Mouse (Mus musculus) yolk sac, embryonic 10.5 days (tissue): ENCODE data around the gene Acadvl.
"Not testable (repeated sequence)": the region's sequence is repeated elsewhere in the genome, so short reads cannot be mapped to it uniquely, and the experiment has no call there.

Experiments used
- DNase-seq: peaks from one replicate; pipeline ENCODE4 v3.0.0-alpha.2; 2017; ENCODE audit warnings: low spot score

Gene Acadvl

GRCm38 (mm10) chr11:70027397-70027796, 12.2 kb upstream of the Acadvl start:
- no peak for DNase-seq

GRCm38 (mm10) chr11:70026689-70027088, 11.5 kb upstream of the Acadvl start:
- DNase-seq, result peak; percentile 60

- no peak for DNase-seq
Measured at GRCm38 (mm10) chr11:70024151-70024514, 8.9 kb upstream of the Acadvl start.

- DNase-seq, result no peak
Measured at GRCm38 (mm10) chr11:70023481-70024150, 8.4 kb upstream of the Acadvl start.

DNA sequence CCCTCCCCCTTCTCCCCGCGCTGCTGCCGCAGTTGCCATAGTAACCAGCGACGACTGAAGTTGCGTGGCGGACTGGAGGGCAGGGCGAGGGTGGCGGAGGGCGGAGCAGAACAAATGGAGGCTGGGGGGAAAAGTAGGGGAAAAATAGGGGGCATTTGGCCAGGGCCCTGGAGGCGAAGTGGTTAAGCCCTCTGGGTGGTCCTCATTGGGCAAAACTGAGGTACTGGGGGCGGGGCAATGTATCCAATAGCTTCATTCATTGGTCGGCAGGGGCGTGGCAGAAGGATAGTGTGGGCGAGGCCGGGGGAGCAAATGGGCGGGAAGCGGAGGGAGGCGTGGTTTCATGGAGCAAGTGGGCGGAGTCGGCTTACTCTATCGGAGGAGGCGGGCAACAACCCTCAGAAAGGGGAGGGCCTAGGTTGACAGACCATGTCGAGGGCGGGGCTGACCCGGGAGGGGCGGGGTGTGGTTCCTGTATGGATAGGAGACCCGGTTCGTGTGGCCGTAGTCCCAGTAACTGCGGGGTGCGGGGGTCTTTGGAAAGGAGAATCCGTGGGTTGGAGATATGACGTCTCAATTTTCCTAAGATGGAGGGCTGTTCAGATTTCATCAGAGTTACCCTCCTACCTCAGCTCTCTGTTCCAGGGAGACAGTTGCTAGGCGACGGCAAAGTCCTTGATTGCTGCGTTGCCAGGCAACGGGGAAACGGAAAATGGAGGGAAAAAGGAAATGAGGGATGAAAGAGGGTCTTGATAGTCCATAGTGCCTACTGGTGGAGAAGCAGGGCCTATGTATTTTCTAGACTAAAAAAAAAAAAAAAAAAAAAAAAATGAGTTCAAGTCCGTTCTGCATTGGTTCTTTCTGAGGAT, 6.3 kb upstream of the Acadvl start:
- peak; percentile 98 for DNase-seq

DNA sequence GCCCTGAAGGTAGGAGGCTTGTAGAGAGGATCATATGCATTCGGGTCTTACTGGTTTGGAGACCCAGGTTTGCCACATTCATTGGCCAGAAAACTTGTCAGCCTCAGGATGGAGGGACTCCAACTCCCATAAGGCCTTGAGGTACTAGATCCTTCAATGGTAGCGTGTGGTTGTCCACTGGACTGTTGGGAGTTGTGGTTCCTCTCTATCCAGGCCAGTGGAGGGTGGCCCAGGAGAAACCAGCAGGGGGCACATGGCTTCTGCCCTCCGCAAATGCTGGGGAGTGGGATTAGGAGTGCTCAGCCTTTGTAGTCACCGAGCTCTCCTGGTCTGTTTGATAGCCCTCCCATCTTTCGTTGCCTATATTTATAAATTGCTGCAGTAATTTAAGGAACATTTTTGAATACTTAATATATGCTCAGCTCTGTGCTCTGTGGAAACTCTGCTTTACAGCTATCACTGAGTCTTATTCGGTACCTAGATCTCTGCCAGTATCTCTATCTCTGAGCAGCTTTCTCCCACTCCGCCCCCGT, 5.6 kb upstream of the Acadvl start:
- peak; percentile 79 for DNase-seq

GRCm38 (mm10) chr11:70020022-70020631, 4.9 kb upstream of the Acadvl start:
- DNase-seq, result no peak

DNA sequence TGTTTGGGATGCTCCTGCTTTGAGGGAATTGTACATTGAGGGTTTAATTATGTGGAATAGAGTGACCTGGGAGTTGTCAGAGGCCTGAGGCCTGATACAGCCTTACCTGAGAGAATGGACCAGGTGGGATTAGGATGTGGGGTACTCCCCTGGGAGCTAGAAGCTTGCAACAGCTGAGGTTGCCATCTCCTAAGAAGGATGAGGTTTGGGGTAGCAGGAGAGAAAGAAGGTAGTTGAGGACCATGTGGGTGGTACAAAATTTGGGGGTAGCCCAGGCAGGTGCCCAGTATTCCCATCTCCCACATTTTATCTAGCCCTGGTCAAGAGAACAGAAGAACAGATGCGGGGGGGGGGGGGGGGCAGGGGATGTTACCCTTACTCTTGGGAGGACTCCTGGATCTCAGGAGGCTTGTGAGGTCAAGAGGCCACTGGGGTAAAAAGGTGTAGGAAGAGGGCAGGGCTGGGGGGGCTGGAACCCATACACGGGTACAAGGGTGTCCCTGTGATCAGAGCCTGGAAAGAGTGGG, 4.3 kb upstream of the Acadvl start:
- DNase-seq, result no peak

DNA sequence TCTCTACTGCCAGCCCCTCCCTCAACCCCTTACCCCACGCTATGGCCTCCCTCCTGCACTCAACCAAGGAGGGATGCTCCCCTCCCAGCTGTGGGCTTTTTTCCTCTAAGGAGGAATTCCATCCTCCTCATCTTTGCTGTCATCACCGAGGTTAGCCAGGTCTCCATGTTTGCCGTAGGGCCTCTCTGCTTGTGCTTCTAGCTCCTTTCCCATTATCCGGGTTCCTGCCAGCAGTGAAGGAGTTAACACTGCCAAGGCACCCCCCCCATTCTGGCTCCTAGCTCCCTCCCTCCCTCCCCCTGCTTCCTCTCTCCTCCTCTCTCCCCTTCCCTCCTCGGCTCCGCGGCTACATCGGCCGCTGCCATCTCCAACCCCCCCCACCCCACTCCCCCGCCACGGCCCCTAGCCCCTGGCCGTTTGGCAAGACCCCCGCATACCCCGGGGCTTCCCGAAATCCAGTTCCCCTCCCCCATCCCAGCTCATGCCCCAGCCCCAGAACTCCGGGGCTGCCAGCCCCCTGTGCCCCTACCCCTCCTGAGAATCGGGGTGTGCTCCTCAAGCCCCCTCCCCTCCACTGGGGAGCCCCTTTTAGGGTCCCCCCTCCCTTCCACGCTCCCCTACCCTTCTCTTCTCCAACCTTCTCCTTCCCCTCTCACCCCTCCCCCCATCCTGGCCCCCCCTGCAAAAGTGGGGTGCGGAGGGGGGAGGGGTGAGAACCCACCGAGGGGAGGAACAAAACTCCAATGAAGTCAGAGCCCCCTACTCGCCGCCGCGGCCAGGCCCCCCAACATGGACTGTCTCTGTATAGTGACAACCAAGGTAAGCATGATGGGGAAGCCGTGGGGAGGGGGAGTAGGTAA, 3.1 kb upstream of the Acadvl start:
- peak; percentile 55 for DNase-seq

DNA sequence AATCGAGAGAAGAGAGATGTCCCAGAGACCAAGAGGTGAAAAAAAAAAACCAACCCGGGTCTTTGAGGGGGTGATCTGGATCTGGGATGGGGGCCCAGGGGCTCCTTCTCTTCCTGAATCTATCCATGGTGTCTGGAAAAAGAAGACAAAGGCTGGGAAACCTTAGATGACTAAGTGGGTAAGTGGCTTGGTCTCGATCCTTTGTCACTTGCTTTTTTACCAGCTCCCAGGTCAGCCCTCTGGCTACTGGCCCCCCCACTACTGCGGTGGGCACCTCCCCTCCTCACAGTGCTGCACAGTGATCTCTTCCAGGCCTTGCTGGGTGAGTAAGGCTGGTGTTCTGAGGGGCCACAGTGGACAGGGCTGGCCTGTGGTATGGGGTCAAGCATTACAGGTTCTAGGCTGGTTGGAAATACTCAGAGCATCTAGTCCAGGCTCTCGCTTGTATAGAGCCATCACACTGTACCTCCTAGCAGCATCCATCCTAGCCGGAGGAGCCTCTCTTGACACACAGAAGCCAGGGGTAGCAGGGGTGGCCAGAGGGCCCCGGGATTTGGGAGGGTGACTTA, 2.1 kb upstream of the Acadvl start:
- DNase-seq, result no peak

- DNase-seq, result no peak
Measured at GRCm38 (mm10) chr11:70016669-70017068, 1.5 kb upstream of the Acadvl start, which contains the start of gene Dlg4. Gene Dlg4, plus strand, starts transcription at chr11:70016942.

DNA sequence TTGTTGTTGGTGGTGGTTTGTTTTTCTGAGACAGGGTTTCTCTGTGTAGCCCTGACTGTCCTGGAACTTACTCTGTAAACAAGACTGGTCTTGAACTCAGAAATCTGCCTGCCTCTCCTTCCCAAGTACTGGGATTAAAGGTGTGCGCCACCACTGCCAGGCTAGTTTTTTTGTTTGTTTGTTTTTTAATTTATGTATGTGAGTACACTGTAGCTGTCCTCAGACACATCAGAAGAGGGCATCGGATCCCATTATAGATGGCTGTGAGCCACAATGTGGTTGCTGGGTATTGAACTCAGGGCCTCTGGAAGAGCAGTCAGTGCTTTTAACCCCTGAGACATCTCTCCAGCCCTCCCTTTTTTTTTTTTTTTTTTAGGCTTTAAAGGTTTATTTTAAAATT, 966 bp upstream of the Acadvl start:
- DNase-seq, result not testable (repeated sequence)

DNA sequence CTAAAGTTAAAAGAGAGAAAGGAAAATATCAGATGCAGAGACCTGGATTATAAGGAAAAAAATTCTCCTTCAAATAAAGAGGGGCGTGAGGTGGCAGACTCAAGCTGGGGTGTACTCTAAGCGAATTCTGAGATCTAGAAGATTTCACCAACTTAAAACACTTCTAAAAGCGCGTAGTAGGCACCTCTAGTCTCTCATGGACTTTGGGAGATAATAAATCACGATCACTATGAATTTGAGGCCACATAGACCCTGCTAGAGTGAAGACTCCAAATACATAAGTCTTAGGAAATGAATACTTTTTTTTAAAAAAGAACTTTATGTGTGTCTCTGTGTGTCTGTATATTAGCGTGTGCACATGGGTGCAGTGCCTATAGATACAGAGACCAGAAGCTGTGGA, 466 bp upstream of the Acadvl start:
- DNase-seq, result no peak

DNA sequence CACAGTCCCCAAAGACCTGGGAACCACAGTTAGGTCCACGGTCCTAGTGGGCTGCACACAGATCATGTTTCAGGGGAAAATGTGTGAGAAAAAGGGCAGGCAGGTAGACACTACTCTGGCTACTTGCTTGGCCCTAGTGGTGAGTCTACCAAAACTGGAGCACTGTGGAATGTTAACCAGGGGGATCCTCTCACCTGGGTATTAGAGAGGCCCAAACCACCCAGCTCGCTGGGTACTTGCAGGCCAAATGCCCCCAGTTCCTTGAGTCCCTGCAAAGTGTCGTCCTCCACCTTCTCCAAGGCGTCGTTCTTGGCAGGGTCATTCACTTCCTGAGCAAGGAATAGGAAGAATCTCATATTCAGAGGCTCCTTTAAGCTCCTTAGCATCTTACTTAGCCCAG, 1.2 kb downstream of the Acadvl start:
- DNase-seq, result no peak

DNA sequence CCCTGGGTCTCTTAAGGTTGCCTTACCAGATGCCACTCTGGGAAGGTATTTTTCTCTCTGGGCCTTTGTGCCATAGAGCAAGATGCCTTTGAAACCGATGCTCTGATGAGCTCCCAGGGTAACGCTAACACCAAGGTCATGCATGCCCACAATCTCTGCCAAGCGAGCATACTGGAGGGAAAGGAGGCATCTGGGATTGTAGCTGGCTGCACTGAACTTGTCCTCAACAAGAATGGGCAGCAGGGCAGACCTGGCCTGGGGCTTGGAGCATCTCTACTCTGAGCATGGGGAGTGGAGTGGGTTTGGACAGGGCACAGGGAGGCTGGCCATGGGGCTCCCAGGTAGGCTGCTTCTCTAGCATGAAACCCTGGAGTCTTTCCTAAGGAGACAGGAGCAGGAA, 1.8 kb downstream of the Acadvl start:
- no peak for DNase-seq

GRCm38 (mm10) chr11:70012931-70013330, 2.3 kb downstream of the Acadvl start:
- no peak for DNase-seq

DNA sequence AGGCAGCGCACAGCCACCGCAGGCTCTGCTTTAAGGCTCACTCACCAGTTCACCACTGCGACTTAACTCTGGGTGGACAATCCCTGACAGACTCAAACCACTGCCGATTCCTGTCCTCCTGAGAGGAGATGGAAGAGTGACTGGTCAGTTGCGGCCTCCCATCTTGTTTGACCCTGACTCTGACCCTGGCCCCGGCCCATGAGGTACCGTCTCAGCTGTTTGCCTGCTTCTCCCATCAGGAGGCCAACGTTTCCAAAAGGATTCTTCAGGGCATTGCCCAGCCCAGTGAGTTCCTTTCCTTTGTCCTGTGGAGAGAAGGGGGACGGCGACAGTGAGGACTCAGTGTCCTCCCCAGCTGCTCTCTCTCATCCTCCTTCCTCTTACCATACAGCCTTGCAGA, 4.2 kb downstream of the Acadvl start:
- no peak for DNase-seq

DNA sequence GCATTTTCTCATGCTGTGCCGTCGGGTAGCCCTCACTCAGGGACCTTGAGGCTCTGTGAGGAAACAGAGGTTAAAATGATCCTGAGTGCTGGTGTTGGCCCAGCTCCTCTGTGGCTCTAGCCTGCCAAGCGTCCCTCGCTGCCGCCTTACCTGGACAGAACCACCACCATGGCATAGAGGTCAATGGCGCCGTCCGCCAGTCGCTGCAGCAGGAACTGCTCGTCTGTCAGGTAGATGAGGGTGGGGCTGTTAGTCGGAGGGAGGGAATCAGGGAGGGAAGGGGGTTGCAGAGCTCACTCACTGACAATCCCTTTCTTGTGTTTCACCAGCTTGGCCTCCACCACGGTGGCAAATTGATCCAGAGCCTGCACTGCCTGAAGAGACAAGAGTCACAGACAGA, 4.7 kb downstream of the Acadvl start:
- no peak for DNase-seq

GRCm38 (mm10) chr11:70010033-70010432, 5.2 kb downstream of the Acadvl start:
- no peak for DNase-seq

DNA sequence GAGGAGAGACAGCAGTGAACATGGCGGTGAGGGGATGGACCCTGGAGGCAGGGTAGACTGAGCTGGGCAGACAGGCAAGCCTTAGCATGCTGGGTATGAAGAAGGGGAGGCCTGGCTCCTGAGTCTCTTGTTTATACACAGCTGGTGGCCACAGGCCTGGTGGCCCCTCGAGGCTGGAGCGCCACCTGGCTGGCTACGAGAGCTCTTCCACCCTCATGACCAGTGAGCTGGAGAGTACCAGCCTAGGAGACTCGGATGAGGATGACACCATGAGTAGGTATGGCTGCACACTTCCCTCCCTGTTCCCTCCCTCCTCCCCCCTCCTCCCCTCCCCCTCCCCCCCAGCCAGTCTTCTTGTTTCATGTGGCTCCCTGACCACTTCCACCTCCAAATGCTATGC, 9.7 kb downstream of the Acadvl start:
- no peak for DNase-seq

DNA sequence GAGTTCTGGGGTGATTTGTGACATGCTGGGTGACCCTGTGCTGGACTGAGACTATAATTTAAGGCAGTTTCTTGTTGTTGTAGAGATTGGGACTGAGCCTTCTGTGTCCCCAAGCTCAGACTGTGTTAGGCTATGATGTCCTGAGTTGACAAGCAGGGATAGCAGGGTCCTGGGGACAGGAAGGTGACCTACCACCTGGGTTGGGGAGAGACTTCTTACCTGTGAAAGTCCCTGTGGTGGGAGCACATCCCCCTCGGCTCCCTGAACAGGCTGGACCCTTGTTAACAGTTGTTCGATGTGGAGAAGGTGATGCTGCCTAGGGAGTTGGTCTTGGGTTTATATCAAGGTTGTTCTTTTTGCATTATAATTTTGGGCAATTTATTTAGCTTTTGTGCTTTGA, 12.7 kb downstream of the Acadvl start:
- no peak for DNase-seq
